Mouse (Mus musculus) thymus, postnatal 36 days (tissue): ENCODE measurements around the gene Pced1b.

Experiments used
- DNase-seq, 2 experiments: peaks; one replicate each; pipeline ENCODE4 v3.0.0; 2022; ENCODE audit warnings: mixed read lengths in 2 of 2

Pced1b gene

GRCm38 (mm10) chr15:97287436-97288143 is 40.7 kb downstream of the Pced1b start:
- no peak for DNase-seq

GRCm38 (mm10) chr15:97288690-97289089 is 41.8 kb downstream of the Pced1b start:
- DNase-seq: no peak

GRCm38 (mm10) chr15:97289176-97289575 is 42.3 kb downstream of the Pced1b start:
- DNase-seq: no peak

DNA sequence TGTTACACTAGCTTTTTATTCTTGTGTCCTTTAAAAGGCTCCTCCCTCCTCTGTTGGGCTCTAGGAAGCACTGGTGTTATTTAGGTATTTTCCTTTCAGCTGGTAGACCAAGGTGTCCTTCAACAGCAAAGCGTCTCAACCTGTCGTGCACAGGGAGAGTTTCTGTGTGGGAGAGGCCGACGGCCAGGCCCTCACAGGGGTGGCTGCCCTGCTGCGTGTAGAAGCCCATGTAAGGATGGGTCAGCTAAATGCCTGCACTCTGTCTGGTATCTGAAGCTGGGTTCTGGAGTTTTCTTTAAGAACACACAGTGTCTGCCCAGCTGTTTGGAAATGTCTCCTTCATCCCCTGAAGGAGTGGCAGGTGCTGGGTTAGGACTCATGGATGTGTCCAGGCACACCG is 43.4 kb downstream of the Pced1b start:
- DNase-seq: no peak

DNA sequence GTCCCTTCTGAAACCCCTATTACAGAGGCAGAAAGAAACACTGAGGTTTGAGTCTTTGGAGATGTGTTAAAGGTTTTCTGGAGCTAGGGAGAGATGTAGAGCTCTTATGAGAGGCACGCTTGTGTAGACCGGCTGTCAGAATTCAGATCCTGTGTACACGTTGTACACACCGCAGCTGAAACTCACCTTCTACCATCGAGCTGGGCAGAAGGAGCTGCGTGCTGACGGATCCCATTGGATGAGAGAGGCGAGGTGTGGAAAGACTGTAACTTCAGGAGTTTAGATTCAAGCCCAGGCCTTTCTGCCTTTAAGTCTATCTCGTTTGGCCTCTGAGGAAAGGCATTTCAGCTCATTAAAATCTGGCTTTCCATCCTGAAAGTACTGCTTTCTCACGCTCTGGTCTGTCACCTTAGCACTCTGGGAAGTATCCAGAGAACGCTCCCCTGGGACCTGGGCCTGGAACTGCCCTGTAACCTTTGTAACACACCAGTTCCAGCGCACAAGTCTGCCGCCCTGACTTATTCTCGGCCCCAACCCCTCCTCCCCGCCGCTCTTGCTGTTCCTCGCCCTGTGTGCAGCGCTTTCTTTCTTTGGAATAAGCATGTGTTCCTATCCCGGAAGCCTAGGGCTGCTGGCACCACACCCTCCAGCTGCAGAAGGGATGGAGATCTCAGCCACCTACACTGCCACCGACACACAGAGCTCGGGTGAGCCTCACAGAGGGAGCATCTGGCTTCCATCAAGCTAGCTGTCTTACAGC is 44.6 kb downstream of the Pced1b start:
- no peak for DNase-seq

DNA sequence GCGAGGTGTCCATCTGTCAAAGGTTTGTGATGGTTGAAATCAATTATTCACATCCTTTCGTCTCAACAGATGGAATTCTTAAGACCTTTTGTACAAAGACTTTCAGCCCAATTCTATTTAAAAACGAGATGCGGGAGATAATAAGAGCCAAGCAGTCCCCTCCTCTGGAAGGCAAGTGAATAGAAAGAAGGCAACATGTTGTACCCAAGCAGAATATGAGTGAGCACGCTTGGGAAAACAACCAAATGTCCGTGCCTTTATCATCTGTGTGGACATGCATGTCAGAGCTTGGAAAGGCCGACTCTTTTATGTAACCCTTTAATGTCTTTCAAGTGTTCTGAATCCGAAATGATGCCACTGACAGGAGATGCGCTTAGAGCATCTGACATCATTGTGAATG is 61.0 kb downstream of the Pced1b start:
- DNase-seq: no peak

- no peak for DNase-seq
Measured at GRCm38 (mm10) chr15:97309533-97309932, 62.6 kb downstream of the Pced1b start.

- DNase-seq: no peak
Measured at GRCm38 (mm10) chr15:97310251-97310650, 63.3 kb downstream of the Pced1b start.

- peak in 1 of 2 experiments; percentile 6 for DNase-seq
Measured at GRCm38 (mm10) chr15:97311211-97311610, 64.3 kb downstream of the Pced1b start.

DNA sequence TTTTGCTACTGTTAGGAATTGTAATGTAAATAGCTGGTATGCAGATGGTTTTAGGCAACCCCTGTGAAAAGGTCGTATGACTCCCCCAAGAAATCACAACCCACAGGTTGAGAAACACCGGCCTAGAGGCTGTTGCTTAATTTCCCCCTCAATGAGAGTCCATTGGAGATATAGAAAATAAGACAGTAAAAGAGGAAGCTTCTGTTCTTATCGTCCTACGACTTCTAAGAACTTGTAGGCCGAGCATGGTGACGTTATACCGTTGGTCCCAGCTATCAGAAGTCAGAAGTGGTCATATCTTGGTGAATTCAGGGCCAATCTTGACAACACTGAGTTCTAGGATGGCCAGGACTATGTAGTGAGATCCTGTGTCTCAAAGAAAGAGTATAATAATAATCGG is 65.0 kb downstream of the Pced1b start:
- DNase-seq: no peak

DNA sequence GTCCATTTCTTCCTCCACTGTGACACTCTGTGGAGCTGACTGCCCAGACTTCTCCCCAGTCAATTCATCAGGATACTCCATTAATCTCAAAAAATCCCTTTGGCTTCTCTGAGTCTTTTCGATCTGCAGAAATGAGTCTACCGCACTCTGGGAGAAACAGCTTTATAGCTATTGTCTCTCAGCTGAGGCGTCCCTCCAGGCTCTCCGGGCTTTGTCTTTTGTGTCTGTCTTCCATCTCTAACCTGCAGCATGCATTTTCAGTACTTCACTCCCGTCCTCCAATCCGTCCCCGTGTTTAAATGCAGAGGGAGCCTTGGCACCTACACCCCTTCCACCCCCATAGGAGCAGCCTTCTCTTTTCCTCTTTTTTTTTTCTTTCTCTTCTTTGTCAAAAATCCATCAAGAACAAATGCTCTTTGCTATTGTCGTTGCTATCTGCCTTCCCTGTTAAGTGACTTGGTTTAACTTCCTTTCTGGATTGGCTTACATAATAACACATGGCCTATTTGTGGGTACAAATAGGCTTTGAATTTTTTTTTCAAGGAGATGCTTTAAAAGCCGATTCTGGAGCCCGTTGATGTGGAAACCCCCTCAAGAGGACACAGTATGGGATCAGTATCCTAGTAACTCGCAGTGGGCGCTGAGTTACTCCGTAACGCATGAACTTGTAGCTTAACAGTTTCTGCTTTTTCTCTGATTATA is 68.0 kb downstream of the Pced1b start:
- no peak for DNase-seq

DNA sequence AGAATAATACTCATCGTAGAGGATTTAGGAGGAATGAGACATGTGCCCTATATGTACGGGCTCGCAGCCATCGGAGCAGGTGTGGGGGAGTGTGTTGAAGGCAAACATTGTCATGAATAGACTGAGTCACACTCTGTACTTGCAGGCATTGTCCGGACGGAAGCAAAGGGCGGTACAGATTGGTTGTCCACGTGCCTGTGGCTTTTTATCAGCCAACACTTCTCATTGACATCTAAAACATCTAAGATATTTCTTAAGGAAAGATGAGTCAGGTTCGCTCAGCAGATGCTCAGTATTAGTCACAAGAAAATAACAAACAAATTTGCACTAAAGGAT is 68.5 kb downstream of the Pced1b start:
- no peak for DNase-seq

DNA sequence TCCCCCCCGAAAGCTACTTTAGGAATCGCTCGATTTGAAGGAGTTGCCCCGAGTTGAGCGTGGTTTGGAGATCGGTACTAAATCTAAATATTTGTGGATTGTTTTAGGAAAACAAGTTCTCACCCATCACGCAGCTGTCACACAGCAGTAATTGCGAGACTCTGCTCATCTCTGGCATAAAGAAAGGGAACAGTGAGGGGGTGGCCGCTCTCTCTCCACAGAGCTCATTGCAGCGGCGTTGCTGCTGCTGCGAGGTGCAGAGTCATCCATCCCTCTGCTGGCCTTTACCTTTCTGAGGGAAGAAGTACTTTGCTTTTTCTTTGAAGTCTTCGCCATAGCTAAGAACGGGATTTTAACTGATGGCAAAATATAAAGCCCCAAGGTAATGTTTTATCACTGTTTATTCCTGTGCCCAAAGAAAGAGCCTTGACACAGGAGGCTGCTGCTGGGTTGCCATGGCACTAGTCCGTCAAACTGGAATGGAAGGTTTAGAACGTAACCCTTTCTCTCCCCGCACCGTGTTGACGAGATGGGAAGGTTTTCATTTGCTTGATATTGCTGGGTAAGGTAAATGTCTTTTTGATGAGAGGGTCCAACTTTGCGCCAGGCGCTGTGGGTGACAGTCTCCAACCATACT is 71.6 kb downstream of the Pced1b start:
- DNase-seq: no peak

- DNase-seq: no peak
Measured at GRCm38 (mm10) chr15:97322821-97323220, 75.9 kb downstream of the Pced1b start.

GRCm38 (mm10) chr15:97323466-97323865 is 76.6 kb downstream of the Pced1b start:
- DNase-seq: no peak

DNA sequence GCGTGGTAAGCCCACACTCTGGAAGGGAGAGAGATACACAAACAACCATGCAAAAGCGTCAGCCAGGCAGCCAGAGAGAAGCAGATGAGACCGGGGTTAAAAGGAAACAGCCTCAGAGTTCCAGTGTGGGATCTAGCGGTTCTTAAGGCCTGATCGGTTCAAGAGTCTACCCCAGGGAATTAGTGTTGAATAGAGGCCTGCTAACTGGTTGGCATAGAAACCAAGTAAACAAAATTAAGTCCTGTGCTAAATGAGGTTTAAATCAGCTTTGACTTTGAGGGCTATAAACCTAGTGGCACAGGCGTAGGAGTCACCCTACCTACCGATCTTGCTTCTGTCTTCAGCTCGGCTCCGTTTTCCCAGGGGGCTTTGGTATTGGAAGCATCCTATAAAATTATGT is 77.4 kb downstream of the Pced1b start:
- DNase-seq: no peak

DNA sequence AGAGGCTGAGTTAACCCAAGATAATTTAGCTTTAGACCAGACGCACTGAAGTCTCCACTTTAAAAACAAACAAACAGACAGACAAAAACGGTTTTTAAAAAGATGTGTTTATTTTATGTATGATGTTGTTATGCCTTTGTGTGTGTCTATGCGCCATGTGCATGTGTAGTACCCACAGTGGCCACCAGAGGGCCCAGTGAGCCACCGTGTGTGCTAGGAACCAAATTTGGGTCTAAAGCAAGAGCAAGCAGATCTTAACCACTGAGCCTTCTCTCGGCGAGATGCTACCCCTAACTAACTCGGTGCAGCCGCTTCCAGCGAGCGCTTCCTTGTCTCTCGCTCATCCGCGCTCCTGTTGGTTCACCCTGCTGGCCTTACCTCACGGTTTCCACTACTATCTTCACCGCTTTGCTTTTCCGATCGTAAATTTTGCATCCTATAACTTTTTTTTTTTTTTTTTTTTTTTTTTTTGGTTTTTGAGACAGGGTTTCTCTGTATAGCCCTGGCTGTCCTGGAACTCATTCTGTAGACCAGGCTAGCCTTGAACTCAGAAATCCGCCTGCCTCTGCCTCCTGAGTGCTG is 80.7 kb downstream of the Pced1b start:
- DNase-seq: peak; percentile 47 to 53

DNA sequence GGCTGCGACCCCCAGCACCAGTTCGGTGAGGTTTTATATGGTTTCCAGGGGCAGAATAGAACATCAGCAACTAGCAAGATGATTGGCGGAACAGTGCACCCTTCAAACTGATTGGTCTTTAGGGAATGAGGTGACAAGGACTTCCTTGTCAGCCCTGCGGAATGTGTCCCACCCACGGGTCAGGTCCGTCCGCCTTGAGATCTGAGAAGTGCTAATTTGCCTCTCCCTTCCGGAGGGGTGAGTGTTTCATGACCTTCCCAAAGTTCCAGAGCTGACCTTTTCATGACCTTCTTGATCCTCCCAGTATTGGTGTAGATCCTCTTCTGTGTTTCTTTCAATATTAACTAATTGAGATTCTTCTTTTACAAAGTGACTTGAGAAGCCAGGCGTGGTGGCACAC is 85.7 kb downstream of the Pced1b start:
- no peak for DNase-seq

- no peak for DNase-seq
Measured at GRCm38 (mm10) chr15:97337636-97338352, 90.9 kb downstream of the Pced1b start.

- no peak for DNase-seq
Measured at GRCm38 (mm10) chr15:97338377-97339060, 91.6 kb downstream of the Pced1b start.

DNA sequence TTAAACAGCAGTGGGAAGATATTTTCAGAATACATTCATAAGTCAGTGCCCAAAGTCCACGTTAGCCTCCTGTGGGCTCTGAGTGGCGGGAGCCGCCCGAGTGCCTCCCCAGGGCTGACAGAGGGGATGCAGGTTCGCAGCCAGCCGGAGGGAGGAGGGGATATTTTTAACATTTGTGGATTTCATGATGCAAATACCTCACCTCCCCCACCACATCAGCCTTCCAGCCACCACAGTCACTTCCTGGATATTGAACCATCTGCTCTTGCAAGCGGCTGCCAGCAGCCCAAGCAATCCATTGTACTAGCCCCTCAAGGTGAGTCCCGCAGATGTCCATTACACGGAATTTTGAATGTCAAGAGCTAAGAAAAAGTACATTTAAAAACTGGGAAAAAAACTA is 95.4 kb downstream of the Pced1b start:
- DNase-seq: peak in 1 of 2 experiments; percentile 20

GRCm38 (mm10) chr15:97342945-97343344 is 96.0 kb downstream of the Pced1b start:
- peak; percentile 13 to 15 for DNase-seq
